Mouse (Mus musculus): ENCODE measurements around the gene Txnrd3.

DNA sequence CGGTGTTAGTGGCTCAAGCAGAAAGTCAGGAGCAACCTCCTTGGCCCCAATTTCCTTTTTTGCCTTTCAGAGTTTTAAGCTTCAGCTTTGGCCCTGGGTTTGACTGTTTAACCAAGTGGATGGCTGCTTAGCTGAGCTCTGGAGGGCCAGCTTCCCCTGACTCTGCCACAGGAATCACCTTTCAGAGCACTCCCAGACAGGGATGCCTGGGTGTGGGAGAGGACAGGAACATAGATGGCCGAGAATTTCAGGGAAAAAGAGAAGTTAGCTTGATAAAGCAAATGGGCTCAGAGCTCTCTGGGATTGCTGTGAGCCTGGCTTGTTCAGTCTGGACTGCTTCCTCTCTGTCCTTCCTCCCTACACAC, 29.7 kb upstream of the Txnrd3 start:
- TF ChIP-seq POU5F1 (IDR thresholded peaks at IDR 0.05; ENCODE audit: borderline replicate concordance, low read length) (no peak), CTCF (conservative IDR thresholded peaks at IDR 0.05; ENCODE audit: low read length) (no peak)
